Mouse (Mus musculus): Measurements from ENCODE around the gene Kirrel3.

Kirrel3 gene

GRCm38 (mm10) chr9:34758925-34759324, 273.2 kb downstream of the Kirrel3 start:
- no peak for DNase-seq

- no peak for DNase-seq
Observed at GRCm38 (mm10) chr9:34760521-34760920, 274.8 kb downstream of the Kirrel3 start.

DNA sequence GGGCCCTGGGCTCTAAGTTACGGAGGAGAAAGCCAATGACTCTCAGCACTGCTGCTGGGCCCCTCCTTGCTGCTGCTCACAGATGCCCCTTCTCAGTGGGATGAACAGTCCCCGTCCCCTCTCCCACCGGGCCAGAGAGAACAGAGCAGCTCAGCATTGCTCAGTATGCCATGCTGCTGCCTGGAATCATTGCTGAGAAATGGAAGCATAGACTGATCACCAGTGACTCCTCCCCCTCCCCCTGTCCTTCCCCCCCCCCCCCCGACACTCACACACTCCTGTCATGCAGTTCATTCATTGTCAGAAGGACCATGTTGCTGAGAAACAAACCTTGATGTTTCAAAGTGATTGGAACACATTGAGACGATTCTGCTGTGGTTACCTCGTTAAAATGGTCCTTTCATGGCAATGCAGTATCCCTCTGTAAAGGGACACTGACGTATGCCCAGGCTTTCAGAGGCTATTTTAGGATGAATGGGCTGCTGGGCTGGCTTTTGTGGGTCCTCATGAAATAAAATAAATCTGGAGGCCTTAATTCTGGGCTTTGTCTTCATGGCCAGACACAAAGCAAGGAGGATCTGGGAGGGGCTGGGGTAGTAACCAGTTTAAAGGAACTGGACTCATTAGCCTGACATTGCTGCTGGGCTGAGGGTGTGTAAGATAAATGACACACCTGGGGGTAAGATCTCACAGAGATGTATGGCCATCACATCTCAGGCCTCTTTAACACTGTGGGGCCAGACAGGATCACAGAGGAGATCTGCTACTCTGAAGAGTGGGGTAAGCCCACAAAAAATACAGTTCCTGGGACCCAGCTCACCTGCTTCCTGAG, 281.3 kb downstream of the Kirrel3 start:
- no peak for DNase-seq

DNA sequence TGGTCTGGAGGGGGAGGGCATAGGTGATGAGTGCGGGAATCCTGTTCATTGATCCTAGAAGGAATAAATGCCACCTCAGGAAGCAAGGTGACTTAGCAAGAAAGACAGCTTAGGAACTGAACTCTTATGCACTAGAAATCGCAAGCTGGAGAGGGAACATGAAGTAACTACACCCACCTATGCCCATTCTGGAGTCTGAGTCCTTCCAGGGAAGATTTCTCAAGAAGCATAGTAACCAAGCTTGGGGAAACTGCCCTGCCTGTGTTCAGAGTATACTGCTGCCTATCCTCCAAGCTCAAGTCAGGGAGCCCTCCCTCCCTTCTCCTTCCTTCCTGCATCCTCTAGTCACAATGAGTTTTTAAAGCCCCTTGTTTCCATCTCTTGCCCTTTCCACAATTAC, 283.3 kb downstream of the Kirrel3 start:
- no peak for DNase-seq

DNA sequence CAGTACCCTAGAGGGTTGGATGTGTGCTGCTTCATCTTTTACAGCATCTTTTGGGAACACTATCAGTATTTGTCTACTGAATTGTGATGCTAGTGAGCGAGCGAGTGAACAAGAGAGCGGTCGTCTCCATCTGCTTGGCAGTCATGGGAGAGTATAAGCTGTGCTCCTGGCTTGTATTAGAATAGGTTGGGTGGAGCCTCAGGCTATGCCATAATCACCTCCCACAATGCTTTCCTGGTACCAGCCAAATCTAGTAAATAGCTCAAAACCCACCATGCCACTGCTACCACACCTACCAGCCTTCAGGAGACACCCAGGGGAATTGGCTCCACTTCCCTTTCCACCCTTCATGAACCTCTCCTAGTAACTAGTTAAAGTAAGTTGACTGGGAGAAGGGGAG, 285.3 kb downstream of the Kirrel3 start:
- no peak for DNase-seq

DNA sequence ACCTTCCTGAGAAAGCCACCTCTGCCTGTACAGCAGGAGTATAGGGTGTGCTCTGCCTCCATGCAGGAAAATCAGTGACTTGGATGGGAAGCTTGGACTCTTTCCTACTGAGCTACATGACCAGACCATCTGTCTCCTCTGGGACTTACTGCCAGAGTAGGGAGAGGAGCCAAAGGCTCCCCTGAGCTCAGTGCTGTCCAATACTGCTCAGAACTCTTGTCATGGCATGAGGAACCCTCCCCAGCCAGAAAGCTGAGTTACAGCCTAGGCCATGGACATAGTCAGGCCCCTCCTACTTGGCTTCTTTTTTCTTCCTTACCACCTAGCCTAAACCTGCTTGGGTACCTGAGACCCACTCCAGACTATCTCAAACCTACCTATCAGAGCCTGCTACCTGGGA, 285.7 kb downstream of the Kirrel3 start:
- no peak for DNase-seq

DNA sequence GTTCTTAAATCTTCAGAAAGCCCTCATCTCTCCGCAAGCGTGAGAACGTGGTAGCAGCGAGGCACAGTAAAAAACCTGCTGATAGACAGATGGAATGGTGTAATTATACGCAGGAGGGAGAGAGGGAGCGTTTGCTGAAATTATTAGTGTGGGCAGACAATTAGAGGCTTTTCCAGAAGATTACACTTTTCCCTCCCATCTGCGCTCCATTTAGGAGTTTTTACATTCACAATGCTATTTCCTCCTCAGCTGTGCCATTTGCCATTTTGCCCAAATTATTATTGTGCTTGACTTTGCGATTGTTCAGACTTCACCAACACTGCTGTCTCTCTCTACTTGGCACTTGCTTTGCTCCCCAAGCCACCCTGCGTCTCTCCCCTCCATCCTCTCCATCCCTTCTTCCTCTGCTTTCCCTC, 286.3 kb downstream of the Kirrel3 start:
- DNase-seq, result no peak

DNA sequence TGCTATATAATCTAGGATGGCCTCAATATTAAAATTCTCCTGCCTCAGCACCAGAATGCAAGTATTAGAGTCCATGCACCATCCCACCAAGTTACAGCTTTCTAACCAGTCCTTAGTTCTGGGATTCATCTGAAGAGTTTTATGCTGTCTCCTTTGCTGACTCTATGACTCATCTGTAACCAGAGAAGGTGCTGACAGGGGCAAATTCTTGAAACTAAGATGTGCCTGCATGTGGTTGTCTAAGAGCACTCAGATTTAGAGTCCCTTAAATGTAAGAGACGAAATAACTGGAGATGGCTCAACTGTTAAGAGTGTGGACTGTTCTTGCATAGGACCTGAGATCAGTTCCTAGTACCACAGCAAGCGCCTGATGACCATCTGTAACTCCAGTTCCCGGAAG, 295.7 kb downstream of the Kirrel3 start:
- DNase-seq, result no peak

DNA sequence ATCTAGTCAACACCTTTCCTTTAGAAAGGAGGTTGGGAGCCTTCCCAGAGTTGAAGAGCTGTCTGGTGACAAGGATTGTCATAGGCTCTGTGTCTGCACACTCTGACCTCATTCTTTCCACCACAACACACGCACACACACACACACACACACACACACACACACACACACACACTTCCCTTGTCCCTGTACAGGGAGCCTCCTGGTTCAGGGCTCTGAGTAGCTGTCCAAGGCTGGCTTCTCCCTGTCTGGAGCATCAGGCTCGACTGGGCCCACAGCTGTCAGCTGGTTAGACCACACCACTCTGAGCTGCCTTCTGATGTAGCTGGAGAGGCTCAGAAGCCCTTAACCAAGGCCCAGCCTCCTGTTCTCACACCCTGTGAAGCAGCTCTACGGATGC, 302.2 kb downstream of the Kirrel3 start:
- DNase-seq, result no peak

GRCm38 (mm10) chr9:34795226-34795625, 309.5 kb downstream of the Kirrel3 start:
- no peak for DNase-seq

GRCm38 (mm10) chr9:34797688-34798339, 312.1 kb downstream of the Kirrel3 start:
- DNase-seq, result no peak

GRCm38 (mm10) chr9:34801662-34802061, 316.0 kb downstream of the Kirrel3 start:
- DNase-seq, result no peak

- DNase-seq, result no peak
Observed at GRCm38 (mm10) chr9:34806854-34807253, 321.2 kb downstream of the Kirrel3 start.

DNA sequence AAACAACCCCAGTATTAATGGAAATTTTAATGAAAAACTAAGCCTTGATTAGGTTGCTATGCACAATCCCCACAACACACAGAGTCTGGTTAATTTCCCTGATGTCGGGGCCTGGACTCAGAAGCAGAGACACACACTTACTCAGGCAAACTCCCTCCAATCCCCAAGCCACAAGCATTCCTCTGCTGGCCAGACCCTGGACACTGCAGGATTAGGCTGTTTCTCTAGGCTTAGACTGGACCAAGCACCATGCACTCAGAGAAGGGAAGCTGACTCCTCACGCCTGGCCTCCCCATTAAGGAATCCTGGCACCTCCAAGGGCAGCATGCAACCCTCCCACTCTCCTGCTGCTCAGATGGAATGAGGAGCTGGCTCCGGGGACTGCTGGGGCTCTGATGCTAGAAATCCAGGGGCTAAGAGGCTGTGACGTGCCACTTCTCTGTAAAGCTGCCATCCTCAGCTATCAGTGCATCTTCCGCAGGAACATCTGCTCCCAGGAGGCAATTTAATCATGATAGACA, 324.4 kb downstream of the Kirrel3 start:
- no peak for DNase-seq

- DNase-seq, result no peak
Observed at GRCm38 (mm10) chr9:34818325-34818976, 332.8 kb downstream of the Kirrel3 start.

GRCm38 (mm10) chr9:34824358-34825088, 338.8 kb downstream of the Kirrel3 start:
- no peak for DNase-seq

DNA sequence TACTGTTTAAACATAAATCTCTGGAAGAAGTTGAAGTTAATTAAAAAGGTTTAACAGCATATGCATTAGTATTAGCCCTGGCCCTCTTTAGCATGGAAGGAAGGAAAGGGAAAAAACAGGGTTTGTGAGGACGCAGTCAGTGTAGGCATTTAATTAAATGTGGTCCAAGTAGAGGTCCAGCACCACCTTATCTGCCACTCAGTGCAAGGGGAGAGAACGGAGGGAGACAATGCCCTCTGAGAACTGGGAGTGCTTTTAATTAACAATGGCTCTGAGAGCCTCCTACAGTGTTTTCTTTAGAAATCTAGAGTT, 339.4 kb downstream of the Kirrel3 start:
- no peak for DNase-seq

DNA sequence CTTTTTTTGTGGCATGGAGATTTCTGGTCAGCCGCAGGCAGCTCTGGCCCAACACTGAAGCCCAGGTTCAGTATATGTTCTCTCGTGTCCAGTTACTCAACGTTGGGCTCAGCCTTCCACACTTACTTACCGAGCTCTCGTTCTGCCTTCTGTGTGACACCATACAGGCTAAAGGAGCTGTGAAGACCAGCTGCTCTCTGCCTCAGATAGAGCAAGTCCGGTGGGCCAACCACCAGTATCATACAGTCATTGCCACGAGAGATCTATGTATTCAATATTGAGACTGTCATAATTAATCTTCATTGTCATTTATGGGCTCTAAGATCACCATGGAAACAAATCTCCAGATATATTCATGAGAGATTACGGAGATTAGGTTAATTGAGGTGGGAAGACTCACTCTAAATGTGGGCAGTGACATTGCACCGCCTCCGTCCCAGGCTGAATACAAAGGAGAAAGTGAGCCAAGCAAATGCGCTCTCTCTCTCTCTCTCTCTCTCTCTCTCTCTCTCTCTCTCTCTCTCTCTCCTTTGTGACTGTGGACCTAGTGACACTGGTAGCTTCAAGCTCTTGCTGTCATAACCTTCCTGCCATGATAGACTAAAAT, 339.8 kb downstream of the Kirrel3 start:
- no peak for DNase-seq

GRCm38 (mm10) chr9:34830696-34831095, 345.0 kb downstream of the Kirrel3 start:
- DNase-seq, result no peak

GRCm38 (mm10) chr9:34836801-34837200, 351.1 kb downstream of the Kirrel3 start:
- no peak for DNase-seq

DNA sequence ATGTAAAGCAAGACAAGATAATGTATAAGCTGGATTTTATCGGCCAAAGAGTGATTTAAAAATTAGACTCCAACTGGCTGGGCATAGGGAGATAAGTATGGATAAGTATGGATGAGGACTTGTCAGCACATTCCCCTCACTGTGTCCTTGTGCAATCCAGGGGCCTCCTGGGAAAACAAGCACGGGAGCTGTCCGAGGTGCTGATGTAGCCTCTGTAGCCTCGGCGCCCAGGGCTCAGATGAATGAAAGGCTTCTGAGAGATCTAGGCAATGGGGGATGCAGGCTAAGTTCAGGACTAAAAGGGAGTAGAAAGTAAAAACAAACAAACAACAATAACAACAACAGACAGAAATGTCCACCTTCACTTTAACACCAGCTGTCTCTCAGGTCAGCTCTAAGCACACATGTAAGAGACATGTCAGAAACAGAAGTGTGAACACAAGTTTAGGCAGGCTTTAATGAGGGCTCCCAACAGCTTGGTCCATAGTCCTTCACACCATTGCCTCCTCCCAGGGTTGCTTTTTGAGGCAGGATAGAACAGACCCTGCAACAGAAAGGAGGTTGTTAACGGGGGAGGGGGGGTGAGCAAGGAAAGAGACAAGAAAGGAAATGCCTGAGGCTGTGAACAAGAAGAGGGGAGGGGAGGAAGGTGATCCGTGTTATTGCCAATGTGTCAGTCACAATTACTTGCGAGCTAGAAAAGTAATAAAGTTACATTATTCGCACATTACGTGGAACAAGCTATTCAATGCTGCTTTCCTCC, 352.2 kb downstream of the Kirrel3 start:
- no peak for DNase-seq
